Mouse (Mus musculus) layer of hippocampus, adult 9-11 months (tissue): ENCODE data around the gene Vwa5b1.

Experiments used
- DNase-seq: peaks from one replicate; pipeline ENCODE4 v3.0.0; 2022

Vwa5b1 gene

DNA sequence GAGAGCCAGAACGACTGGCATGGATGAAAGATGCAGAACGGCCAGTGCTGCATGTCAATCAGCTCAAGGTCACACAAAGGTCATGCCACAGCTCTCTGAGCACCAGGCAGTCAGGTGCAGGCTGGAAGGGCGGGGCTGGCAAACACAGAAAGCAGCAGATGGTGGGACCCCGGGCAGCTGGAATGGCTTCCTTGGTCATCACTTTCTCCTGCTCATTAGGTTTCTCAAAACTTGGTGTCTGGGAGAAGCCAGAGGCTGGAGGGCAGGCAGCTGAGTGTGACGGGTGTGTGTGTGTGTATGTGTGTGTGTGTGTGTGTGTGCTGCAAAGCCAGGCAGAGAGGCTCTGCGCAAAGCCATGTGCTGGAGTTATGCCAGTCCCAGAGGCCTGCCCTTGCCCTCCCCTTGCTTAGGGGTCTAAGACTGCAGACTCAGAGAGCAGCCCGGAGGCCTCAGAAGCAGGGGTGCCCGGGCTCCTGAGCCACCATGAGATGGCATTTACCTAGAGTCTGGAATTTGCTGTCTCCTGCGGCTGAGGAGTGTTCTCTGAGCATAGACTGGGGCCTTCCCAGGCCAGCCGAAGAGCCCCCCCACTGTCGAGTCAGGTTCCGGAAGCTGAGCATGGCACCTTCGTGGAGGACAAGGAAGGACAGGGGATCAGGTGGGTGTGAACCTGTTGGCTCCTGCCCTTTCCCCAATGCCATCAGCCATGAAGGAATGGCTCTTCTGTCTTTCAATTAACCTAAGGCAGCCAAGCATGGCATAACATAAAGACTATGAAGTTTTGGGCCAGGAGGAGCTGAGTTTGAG lies 60.7 kb downstream of the Vwa5b1 start:
- DNase-seq = no peak

DNA sequence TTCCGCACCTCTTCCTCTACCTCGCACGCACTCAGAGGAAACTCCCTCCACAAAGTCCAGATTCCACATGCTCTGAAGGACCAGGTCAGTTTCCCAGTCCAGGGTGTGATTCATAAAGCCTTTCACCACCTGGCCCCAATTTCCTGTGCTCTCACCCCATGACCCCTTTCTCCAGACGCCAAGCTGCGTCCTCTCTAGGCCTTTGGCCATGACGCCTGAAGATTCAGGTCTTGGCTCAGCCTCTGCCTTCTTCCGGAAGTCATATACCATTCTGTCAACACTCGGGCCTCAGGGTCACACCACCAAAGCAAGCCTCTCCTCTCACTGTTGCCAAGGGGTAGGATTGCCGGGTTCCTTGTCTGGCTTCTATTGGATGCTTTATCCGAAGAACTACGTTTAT lies 65.8 kb downstream of the Vwa5b1 start:
- DNase-seq = no peak

DNA sequence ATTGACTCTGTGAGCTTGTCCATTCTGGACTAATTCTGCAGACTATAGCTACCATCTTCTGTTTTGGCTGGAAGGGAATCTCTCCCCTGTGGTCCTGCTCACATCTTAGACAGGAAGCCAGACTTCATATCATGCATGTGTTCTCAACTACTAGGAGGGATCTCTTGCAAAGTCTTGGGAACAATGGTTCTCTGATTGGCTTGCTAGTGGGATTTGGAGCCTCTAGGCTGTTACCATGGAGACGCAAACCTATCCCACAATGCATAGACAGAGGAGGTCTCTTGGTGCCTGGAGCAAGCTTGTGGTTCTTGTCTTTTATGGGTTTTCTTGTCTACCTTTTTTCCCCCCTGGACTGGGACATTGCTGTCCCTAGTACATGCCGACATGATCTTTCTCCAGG lies 67.4 kb downstream of the Vwa5b1 start:
- no peak for DNase-seq

DNA sequence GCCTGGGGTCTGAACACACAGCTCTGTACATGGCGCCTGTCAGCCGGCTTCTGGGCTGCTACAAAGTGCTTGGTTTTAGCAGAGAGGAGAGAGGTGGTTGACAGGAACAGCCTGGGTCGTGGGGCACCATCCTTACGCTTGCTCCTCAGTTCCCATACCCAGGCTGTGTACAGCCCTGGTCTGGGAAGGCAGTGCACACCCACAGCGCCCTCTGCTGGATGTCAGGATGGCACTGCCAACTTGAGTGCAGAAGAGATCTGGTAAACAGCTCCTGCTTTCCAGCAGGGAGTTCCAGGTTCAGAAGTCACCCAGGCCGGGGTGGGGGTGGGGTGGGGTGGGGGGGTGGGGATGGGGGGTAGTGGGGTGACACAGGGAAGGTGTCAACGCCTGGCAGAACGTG lies 73.7 kb downstream of the Vwa5b1 start:
- peak; percentile 84 for DNase-seq

DNA sequence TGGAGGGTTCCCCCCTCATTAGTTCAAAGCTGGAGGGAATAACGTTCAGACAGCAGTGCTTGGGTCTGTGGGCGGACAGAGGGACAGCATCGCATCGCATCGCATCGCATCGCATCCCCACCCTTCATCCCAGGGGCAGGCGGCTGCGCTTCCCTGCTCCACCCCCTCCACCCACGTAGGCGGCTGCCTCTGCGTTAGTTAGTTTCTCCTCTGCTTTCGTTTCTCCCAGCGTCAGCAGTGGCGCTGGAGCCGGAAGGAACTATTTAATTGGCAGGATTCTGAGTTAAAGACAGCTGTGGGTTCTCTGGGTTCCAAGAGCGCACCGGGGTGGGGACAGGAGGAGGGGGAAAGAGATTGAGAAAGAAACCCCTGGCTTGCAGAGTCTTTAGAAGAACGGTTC lies 80.2 kb downstream of the Vwa5b1 start:
- DNase-seq = peak; percentile 61

DNA sequence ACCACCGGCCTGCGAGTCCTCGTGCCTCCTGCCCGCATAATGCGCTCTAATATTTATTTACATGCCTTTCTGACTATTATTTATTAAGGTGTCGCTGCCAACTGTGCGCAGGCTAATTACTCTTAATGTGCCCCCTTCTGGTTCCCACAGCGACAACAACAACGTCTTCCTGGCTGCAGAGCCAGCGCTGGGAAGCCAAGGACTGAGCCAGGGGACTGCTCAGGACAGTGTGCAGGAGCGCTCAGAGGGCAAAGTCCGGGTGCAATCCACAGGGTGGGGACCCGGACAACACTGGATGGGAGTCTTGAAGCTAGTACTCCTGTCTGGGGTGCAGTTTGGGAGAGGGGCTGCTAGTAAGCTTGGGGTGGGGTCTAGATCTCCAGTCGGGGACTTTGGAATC lies 80.8 kb downstream of the Vwa5b1 start:
- DNase-seq = no peak

DNA sequence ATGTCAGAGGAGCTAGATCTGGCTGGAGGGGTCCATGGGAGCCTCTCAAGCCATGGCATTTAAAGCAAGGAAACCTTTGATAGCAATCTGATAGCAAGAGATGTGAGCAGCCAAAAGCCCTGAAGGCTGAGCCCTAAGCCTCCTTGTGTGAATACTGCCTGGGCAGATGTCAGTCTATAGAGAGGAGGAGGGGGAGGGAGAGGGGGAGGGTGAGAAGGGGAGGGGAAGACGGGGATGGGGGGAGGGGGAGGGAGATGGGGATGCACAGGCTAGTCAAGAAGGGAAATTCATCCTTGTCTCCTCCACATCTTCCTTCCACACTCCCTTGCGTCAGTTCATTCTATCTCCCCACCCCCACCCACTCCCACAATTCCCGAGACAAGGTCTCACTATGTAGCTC lies 81.4 kb downstream of the Vwa5b1 start:
- no peak for DNase-seq

DNA sequence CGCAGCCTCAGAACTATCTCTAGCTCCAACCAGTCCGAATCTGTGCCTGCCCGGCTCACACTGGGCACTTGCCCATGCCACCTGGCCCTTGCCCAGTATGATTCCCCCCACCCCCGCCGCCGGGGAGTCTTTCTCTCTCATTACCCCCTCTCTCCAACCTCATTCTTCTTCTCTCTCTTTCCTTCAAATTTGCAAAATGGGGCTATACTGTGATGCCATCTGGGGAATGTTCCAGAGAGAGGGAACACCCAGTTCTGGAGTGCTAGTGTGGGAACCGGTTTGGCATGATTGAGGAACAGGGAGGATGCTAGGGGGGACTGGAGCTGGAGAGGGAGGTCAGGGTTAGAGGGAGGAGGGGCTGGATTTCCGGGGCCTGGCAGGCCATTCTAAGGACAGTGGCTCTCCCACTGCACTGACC lies 82.2 kb downstream of the Vwa5b1 start:
- peak; percentile 72 for DNase-seq

DNA sequence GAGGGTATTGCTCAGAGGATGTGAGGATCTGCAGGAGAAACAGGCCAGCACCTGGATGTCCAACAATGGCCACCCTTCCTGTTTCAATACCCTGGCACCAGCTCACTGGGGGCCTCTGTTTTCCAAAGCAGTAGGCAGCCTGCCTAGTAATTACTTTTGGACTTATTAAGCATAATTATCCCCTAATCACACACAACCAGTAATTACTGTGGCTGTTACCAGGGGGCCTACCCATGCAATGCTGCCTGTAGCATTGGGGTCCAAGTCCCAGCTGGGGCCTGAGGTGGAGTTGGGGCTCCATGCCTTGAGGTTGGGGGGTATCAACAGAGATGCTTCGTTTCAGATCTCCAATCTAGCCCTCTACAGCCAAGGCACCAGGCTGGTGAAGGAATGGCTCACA lies 82.6 kb downstream of the Vwa5b1 start:
- no peak for DNase-seq

DNA sequence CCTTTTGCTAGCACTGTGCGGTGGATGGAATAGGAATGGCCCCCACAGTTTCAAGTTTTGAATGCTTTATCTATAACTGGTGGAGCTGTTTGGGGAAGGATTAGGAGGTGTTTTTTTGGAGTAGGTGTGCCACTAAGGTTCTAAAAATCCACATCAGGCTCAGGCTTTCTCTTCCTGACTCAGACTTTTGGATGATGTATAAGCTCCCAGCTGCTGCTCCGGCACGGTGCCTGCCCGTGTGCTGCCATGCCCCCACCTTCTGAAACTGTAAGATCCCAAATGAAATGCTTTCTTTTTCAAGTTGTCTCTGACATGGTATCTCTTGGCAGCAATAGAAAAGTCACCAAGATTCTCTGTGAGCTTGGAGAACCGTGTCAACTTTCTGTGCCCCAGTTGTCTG lies 84.1 kb downstream of the Vwa5b1 start:
- no peak for DNase-seq

DNA sequence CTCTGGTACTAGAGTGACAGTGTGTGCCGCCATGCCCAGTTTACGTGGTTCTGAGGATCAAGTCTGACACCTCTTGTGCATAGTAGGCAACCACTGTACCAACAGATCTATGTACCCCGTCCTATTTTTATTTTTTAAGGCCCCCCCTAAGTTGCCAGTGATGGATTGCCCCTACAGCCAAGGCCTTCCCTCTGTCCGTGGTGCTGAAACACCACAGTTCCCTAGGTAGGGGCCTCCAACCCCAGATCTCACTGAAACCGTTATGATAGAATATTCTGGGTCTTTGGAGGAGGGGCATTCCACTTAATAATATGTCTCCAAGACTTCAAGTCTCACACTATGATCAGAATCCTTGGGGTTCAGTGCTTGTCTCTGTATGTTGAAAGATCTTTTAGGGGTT lies 85.1 kb downstream of the Vwa5b1 start:
- DNase-seq = no peak

DNA sequence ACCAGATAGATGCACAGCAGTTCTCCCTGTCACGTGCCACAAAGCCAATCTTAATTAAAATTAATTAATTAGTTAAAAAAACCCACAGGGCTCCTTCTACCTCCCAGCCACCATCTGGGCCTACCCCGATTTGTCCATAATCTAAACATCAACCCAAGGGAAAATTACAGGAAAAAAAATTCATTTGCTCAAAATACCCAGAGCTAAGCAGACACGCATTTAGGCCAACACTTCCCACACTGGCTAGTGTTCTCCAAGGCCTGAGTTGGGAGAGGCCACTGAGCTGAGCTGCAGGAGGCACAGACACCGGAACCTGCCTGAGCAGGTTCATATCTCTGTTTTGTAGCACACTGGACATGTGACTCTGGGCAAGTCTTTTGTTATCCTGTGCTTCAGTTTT lies 86.7 kb downstream of the Vwa5b1 start:
- DNase-seq = no peak

DNA sequence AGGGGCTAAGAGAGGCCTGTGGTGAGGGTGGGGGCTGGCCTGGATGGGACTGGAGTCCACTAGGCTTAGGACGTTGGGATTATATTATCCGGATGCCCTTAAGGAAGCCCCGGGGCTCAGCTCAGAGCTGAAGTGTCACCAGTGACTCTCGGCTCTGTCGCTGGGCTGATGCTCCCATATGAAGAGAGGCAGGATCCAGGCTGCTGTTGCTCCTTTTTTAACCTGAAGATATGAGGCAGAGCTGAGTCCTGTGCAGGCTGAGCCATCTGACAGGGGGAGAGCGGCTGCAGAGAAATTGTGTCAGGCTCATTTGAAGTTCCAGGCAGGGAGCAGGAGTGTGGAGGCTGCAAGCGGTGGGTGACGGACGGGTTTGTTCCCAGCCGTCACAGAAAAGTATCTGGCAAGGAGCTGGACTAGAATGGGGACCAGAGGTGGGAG lies 87.5 kb downstream of the Vwa5b1 start:
- peak; percentile 52 for DNase-seq

DNA sequence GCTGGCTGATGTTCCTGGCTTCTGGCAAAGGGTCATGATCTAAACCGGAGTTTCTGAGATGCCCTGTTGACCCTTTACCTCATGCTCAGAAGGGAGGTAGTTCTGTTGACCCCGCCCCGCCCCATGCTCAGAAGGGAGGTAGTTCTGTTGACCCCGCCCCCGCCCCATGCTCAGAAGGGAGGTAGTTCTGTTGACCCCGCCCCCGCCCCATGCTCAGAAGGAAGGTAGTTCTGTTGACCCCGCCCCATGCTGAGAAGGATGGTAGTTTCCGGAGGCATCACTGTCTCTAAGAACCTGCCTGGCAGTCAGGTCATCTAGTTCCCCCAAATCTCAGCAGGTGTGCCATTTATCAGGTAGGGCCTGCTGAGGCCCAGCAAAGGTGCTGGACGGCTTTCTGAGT lies 88.1 kb downstream of the Vwa5b1 start:
- no peak for DNase-seq

DNA sequence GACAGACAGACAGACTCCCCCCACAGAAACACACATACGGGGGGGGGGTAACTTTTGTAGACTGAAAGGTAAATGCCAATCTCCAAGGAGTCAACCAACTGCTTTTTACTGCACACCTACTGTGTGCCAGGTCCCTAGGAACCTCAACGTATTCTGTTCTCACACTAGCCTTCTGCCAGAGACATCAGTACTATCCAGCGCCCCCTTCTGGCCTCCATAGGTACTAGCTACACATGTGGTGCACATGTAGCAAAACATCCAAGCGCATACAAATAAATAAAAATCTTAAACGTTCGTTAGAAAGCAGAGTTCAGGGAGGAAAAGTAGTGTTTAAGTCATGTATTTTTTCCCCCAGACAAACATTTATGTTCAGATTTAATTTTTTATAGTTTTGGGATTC lies 88.6 kb downstream of the Vwa5b1 start:
- DNase-seq = no peak

DNA sequence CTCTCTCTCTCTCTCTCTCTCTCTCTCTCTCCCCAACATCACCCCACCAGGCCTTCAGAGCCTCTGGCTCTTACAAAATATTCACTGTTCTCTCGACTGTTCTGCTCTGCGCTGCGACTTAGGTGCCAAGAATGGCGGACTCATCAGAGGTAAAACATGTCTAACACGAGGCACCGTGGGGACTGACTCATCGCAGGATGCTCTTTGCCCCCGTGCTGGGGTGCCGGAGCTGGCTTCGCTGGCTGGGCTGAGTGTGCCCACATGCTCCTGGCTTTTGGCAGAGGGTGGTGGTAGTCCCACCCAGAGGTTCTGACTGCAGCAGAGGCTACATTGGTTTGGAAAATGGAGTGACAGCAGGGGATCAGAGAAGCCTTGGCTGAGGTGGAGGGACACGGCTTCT lies 89.4 kb downstream of the Vwa5b1 start:
- no peak for DNase-seq

DNA sequence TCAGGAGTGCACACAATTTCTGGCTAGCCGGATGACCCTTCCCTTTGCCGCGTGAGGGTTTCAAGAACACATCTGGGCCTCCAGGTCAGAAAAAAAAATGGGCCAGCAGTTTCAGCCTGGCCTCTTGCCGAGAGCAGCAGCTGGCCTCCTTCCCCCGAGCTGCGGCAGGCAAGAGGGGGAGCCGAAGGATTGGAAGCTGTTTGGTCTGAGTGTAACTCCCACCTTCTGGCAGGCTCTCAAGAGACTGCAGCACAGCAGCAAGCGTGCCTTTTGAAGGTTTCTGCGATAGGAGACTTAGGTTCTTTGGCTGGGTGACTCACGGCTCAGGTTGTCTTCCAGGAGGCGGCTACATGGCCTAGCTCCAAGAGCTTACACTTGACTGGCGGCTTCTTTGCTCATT lies 92.5 kb downstream of the Vwa5b1 start:
- peak; percentile 51 for DNase-seq

DNA sequence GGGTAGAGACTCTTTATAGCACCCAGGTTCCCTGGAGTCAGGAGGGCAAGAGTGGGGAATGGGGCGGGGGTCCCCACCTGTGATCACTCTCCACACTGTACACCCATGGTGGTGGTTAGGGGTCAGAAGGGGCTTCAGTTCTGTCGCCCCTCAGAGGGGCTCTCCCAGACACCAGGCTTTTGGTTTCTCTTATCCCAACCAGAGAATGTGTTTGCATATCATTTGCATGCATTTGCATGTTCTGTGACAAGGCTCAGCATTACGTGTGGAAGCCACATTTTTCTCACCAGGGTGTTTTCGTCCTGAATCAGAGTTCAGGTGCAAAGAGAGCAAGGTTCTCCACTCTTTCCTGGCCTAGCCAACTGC lies 97.6 kb downstream of the Vwa5b1 start:
- no peak for DNase-seq

DNA sequence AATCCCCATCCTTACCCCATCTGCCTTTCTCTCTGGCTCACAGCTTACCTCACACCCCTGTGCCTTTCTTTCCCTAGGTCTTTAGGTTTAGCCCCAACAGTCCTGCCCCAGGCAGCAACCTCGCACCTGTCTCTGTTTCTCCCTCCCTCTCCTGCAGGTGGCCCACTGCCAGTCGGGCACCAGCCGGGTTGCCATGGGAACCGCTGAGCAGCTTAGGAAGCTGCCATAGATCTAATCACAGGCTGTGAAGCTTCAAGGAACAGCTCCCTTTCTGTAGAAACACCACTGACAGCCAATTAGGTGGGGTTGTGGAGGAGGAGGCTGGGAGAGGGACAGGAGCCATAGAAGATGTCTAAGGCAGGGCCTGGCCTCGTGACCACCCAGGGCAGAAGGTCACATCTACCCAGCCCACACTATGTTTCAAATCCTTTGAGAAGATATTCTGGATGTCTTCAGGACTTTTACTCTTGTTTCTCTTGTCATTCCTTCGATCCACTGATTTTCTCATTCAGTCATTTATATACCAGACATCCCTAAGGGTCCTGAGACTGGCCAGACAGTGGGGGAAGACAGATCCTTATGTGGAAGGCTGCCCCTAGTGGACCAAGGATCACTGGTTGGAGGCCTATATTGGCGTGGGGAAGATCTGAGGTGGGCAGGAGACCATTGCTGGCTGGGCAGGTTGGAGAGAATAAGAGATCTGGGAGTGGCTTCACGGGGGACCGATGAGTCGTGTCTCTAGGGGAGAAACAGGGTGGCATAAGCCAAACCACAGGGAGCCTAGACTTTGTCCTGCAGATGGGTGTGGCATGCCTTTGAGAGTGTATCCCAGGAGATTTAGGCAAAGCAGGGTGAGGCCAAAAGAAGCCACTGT lies 98.2 kb downstream of the Vwa5b1 start:
- peak; percentile 85 for DNase-seq

DNA sequence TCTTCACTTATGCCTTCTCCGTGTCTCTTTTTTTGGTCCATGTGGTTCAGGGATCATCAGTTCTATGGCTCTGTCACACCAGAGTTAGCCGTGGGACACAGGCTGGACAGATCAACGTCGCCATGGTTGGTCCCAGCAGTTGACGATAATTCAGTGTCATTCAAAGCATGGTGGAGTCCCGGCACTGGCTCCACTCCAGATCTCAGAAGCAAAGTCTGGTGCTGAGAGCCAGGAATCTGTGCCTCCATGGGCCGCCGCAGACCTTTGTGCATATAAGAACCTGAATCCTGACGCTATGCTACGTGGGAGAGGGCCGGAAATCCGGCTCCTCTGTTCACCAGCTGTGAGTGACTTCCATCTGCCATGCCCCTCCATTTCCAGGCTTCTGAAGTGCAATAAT lies 100.1 kb downstream of the Vwa5b1 start:
- no peak for DNase-seq

DNA sequence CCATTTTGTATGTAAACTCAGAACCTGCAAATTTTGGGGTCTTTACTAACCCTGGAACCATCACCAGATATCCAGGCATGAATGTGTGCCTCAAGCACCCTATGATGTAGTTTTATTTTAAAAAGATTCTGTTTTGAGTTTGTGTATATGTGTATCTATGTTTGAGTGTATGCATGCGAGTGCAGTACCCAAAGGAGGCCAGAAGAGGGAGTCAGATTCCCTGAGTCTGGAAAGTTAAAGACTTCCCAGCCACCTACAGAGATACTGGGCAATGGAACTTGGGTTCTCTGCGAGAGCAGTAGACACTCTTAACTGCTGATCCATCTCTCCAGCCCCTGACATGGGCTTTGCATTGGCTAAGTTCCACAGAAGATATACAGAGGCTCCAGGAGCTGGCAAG lies 101.8 kb downstream of the Vwa5b1 start:
- DNase-seq = no peak

DNA sequence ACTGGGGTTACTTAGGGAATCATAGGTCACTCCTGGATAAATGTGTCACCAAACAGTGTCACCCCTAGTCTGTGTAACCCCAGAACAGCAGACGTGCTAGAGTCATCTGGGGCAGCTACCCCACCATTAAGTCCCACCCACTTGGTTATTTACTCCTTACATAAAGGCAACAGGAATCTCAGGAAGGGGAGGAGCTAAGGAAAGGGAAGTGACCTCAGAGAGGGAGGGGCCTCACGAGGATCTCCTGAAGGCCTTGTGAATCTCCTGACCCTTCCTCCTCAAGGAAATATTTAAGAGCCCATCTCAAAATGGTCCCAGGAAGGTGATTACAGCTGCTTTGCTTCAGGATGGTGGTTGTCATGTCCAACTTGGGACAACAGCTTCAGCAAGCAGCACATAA lies 103.9 kb downstream of the Vwa5b1 start:
- no peak for DNase-seq

DNA sequence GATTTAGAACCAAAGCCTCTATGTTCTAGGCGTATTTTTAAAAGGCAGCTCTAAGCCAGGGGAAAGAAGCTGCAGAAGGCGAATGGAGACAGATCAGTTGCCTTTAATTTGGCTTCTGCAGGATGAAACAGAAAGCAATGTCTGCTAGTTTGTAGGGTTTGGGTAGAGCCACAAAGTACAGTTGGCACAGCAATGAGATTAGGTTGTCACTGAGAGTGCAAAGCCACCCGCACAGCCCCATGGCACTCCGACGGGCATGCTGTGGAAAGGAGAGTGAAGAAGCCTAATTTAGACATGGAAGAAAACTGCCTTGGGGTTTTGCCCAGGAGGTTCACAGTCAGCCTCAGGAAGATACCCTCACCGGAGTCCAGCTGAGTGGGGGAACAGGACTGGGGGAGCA lies 105.7 kb downstream of the Vwa5b1 start:
- DNase-seq = no peak

DNA sequence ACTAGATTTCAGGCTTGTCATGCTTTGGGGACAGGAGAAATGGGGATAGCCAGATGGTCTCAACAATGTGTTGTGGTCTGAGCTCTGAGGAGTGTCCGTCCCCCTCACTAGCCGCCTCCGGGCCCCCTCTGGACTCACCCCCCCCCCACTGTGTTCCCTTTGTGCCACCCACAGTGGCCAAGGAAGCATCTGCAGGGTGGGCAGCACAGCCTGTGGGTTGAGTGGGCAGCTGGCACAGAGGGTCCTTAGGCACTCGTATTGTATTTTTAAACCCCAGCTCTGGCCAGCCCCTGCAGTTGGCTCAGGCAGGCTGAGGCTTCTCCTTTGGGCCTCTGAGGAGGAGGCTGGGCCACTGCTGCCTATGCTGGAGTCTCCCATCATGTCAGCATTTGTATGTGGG lies 110.0 kb downstream of the Vwa5b1 start:
- DNase-seq = no peak
